Mouse (Mus musculus) CD4-positive, CD25-positive, alpha-beta regulatory T cell, adult 2 months (primary cell): ENCODE results near the gene Amy2a5.
"Not testable (repeated sequence)": the region's sequence is repeated elsewhere in the genome, so short reads cannot be mapped to it uniquely, and the experiment has no call there.

Source experiments
- DNase-seq: peaks from one replicate; pipeline ENCODE4 v3.0.0-alpha.2; 2012; ENCODE audit warnings: low read depth, low spot score

Gene Amy2a5

GRCm38 (mm10) chr3:113258737-113259136, at the start of gene Amy2a5:
TSS of gene Amy2a5 (minus strand) at chr3:113258837.
- not testable (repeated sequence) for DNase-seq

DNA sequence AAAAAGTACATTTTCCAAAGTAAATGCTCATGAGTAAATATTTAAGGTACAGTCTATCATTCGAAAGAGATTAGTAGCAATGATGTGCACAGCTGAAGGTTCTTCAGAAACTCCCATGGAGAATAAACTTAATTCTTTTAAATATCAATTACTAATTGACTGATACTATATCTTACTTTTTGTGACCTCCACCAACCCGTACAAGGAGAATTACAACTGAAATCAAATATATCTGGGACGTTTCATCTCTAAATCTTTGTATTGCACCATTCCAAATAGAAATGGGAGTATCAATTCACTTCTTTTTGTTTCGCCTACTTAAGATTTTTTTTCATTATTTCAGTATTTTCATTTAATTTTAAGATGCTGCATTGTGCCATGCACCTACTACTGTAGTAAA, 32.7 kb upstream of the Amy2a5 start, which contains the start of gene Amy2a4:
Amy2a4 (minus strand) TSS at position 101 of the 400 bp plus-strand sequence.
- not testable (repeated sequence) for DNase-seq

- DNase-seq: not testable (repeated sequence)
These were observed 21.6 kb upstream of the Amy2a5 start for GRCm38 (mm10) chr3:113280285-113280684.

- not testable (repeated sequence) for DNase-seq
These were observed 20.9 kb upstream of the Amy2a5 start for GRCm38 (mm10) chr3:113279586-113279985.

DNA sequence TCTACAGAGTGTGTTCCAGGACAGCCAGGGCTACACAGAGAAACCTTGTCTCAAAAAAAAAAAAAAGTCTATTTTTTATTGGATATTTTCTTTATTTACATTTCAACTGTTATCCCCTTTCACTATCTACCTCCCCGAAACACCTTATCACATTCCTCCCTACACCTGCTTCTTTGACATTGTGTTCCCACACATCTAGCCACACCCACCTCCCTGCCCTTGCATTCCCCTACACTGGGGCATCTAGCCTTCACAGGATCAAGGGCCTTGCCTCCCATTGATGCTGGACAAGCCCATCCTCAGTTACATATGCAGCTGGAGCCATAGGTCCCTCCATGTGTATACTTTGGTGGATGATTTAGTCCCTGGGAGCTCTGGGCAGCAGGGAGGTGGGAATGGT, 31.5 kb downstream of the Amy2a5 start:
- no peak for DNase-seq
